In the genomic region with DNA sequence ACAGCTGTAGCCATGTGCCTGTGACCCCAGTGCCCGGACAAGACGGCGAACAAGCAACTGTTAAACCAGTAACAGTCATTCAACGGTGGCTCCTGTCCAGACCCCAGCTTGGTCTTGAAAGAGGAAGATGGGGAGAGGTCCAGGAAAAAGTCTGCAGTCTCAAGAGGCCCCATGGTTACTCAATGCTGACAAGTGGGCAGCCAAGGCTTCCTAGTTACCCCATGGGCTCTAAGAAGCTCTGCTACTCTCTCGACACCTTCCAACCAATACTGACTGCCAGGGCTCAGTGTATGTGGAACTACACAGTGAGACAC, we compare ENCODE assay signal across 15 mouse cellular contexts. TPM values are rescaled to one million over a fixed set of nuclear protein-coding genes. Genes with fewer than 3 reads are reported as not detected.
DNase-seq lines count a peak whose midpoint lies in the region; ATAC-seq and TF ChIP-seq lines count a peak whose summit lies in the region.
"Had no signal": no experiment of that assay in that cellular context is flagged by ENCODE, and none has a peak within 500 bp of the region (broad histone marks: within the 10 kb centered on the region; RNA-seq: fewer than 3 reads in every experiment).

No protein-coding gene starts in this region.

- intact Hi-C loops in gastrocnemius, postnatal 36 days (cut with DNase I): no loop called here

- peak; percentile 63 for ATAC-seq in lung, postnatal 0 days
- ATAC-seq: forebrain, embryonic 15.5 days had no signal

- WGBS in heart, embryonic 10.5 days: 91% methylated on average over 5 of the region's 5 CpGs
- WGBS in lung, postnatal 0 days: 39% methylated on average over 5 of the region's 5 CpGs
- WGBS in thymus, adult 2 months: 39% methylated on average over 5 of the region's 5 CpGs

- no peaks in the 10 kb centered on the region for H3K4me1 ChIP-seq in heart, embryonic 10.5 days
- peaks cover 6% of the 10 kb centered on the region; the same call in 1 of the 2 replicates for H3K4me1 ChIP-seq in lung, postnatal 0 days (ENCODE audit: insufficient read depth, low read depth, low read length)
- H3K4me1 ChIP-seq in thymus, adult 2 months (replicated peaks; ENCODE audit: control insufficient read depth, insufficient read depth, low read length): no peaks in the 10 kb centered on the region; the same call in 1 of the 2 replicates
- H3K4me1 ChIP-seq: embryonic facial prominence, embryonic 15.5 days; forebrain, embryonic 15.5 days had no signal

- no peak for TF ChIP-seq CTCF in lung, postnatal 0 days (IDR thresholded peaks at IDR 0.05)
- TF ChIP-seq CTCF in thymus, adult 2 months (IDR thresholded peaks at IDR 0.05; ENCODE audit: borderline replicate concordance, control insufficient read depth, extremely low read depth, insufficient read depth, low read length, poor library complexity): no peak

- H3K36me3 ChIP-seq in heart, embryonic 10.5 days: no peaks in the 10 kb centered on the region
- H3K36me3 ChIP-seq in lung, postnatal 0 days (ENCODE audit: insufficient read depth, low read length): no peaks in the 10 kb centered on the region
- no peaks in the 10 kb centered on the region for H3K36me3 ChIP-seq in thymus, adult 2 months (ENCODE audit: control insufficient read depth, insufficient read depth, low read length)
- H3K36me3 ChIP-seq: embryonic facial prominence, embryonic 15.5 days; forebrain, embryonic 15.5 days had no signal

- no peak overlapping the region for H3K4me2 ChIP-seq in lung, postnatal 0 days (replicated peaks; ENCODE audit: low read depth, low read length)
- H3K4me2 ChIP-seq: embryonic facial prominence, embryonic 15.5 days; forebrain, embryonic 15.5 days had no signal

- H3K27ac ChIP-seq in heart, embryonic 10.5 days: no peak overlapping the region
- H3K27ac ChIP-seq in lung, postnatal 0 days (ENCODE audit: low read length): peak overlapping the region; percentile 54
- no peak overlapping the region for H3K27ac ChIP-seq in thymus, adult 2 months (ENCODE audit: control insufficient read depth, insufficient read depth, low read length)
- H3K27ac ChIP-seq: embryonic facial prominence, embryonic 15.5 days; forebrain, embryonic 15.5 days; layer of hippocampus, adult 2 months had no signal

- H3K9ac ChIP-seq in lung, postnatal 0 days (replicated peaks; ENCODE audit: low read depth): no peak overlapping the region
- H3K9ac ChIP-seq: embryonic facial prominence, embryonic 15.5 days; forebrain, embryonic 15.5 days had no signal

- 0 out of 2 replicates have a peak, but pooled peaks cover 4% of the 10 kb centered on the region for H3K27me3 ChIP-seq in heart, embryonic 10.5 days (ENCODE audit: insufficient read depth, poor library complexity, severe bottlenecking)
- no peaks in the 10 kb centered on the region for H3K27me3 ChIP-seq in lung, postnatal 0 days (replicated peaks; ENCODE audit: insufficient read depth, low read length)
- no peaks in the 10 kb centered on the region for H3K27me3 ChIP-seq in thymus, adult 2 months (ENCODE audit: control insufficient read depth, insufficient read depth, low read length)
- H3K27me3 ChIP-seq: embryonic facial prominence, embryonic 15.5 days; forebrain, embryonic 15.5 days had no signal

- H3K9me3 ChIP-seq in heart, embryonic 10.5 days: no peaks in the 10 kb centered on the region
- H3K9me3 ChIP-seq in lung, postnatal 0 days (ENCODE audit: low read length): no peaks in the 10 kb centered on the region
- H3K9me3 ChIP-seq: embryonic facial prominence, embryonic 15.5 days; forebrain, embryonic 15.5 days had no signal

- TF ChIP-seq EP300 in lung, postnatal 0 days (IDR thresholded peaks at IDR 0.05): 0 out of 2 replicates have a peak, but pooled peaks have one; percentile 10

- TF ChIP-seq POLR2A in thymus, adult 2 months (IDR thresholded peaks at IDR 0.05; ENCODE audit: control insufficient read depth, extremely low read depth, insufficient read depth, low read length, poor library complexity): no peak

- peak; percentile 31 for DNase-seq in gastrocnemius, postnatal 10 days
- no peak for DNase-seq in gastrocnemius, postnatal 36 days
- DNase-seq in 416B (ENCODE audit: low read depth): peak; percentile 91
- DNase-seq in heart, embryonic 10.5 days (ENCODE audit: low spot score): peak; percentile 67
- DNase-seq in lung, postnatal 0 days (ENCODE audit: low spot score): peak; percentile 74
- DNase-seq in adrenal gland, adult 8-10 months: no peak
- DNase-seq in right cerebral cortex, postnatal 4 days: no peak
- no peak for DNase-seq in thymus, adult 2 months
- DNase-seq: B cell, adult 2 months; cerebellum, postnatal 36 days; kidney, adult 2 months; thymus, postnatal 36 days had no signal

- H3K4me3 ChIP-seq in heart, embryonic 10.5 days: no peak overlapping the region
- H3K4me3 ChIP-seq in lung, postnatal 0 days (ENCODE audit: low read depth, low read length): no peak overlapping the region
- no peak overlapping the region for H3K4me3 ChIP-seq in thymus, adult 2 months (ENCODE audit: control insufficient read depth, insufficient read depth, low read length)
- H3K4me3 ChIP-seq: embryonic facial prominence, embryonic 15.5 days; forebrain, embryonic 15.5 days; layer of hippocampus, adult 2 months had no signal

RNA-seq across cellular contexts. Expression of a gene that starts 15.7 kb away (rescaled TPM):
- 10 to 100 TPM; 56.5 to 57.9 TPM for total RNA-seq in gastrocnemius, postnatal 10 days (2021)
- total RNA-seq in gastrocnemius, postnatal 36 days (2021): 10 to 100 TPM; 29.6 to 44.9 TPM
- 1.0 and 1.1 TPM in 2 replicates for polyA plus RNA-seq in heart, embryonic 10.5 days (2016; fragmentation: Nextera tagmentation; extraction: Ambion mirVana)
- polyA plus RNA-seq in lung, postnatal 0 days (2015; fragmentation: Nextera tagmentation; extraction: Ambion mirVana): 11.5 and 11.6 TPM in 2 replicates
- 1 to 10 TPM; 1.4 to 6.4 (median 3.0) TPM for total RNA-seq in adrenal gland, adult 8-10 months (2022)
- 4.3 and 5.3 TPM in 2 replicates for polyA plus RNA-seq in thymus, adult 2 months (2012; rRNA removed)

RNA-seq across cellular contexts. Expression of a gene that starts 54.0 kb away (rescaled TPM):
- 1 to 10 TPM; 2.3 to 4.0 TPM for total RNA-seq in gastrocnemius, postnatal 10 days (2021)
- total RNA-seq in gastrocnemius, postnatal 36 days (2021): 1 to 10 TPM; 1.1 TPM
- 0.97 and 1.2 TPM in 2 replicates for polyA plus RNA-seq in heart, embryonic 10.5 days (2016; fragmentation: Nextera tagmentation; extraction: Ambion mirVana)
- polyA plus RNA-seq in lung, postnatal 0 days (2015; fragmentation: Nextera tagmentation; extraction: Ambion mirVana): 9.9 and 11.2 TPM in 2 replicates
- total RNA-seq in adrenal gland, adult 8-10 months (2022): 1 to 10 TPM; 5.4 to 9.5 (median 6.5) TPM
- polyA plus RNA-seq in thymus, adult 2 months (2012; rRNA removed): 27.1 and 36.0 TPM in 2 replicates

Comparison
In these comparisons a context has a peak if more than half of its experiments do, and no peak if none do; other contexts are left out.
1. DNase-seq: peak in gastrocnemius, postnatal 10 days (single experiment), 416B (single experiment), heart, embryonic 10.5 days (single experiment) and lung, postnatal 0 days (single experiment); none in gastrocnemius, postnatal 36 days (0 of 2), adrenal gland, adult 8-10 months (single experiment), right cerebral cortex, postnatal 4 days (single experiment) and thymus, adult 2 months (single experiment).
2. RNA of a gene that starts 15.7 kb away (total RNA-seq): 56.5 to 57.9 TPM in gastrocnemius, postnatal 10 days and 29.6 to 44.9 TPM in gastrocnemius, postnatal 36 days; 1.4 to 6.4 TPM in adrenal gland, adult 8-10 months; every median in the first group is over 4 times any median in the second.